Mouse (Mus musculus) B cell, adult (primary cell): ENCODE measurements around the gene Snx7. TPM values are rescaled to one million over a fixed set of nuclear protein-coding genes. Genes with fewer than 3 reads are reported as not detected.

Source experiments
- total RNA-seq: library from RNA; stranded (reverse); gene quantifications from 4 replicates; pipeline ENCODE4 v1.2.4, GENCODE M21; 2023; ENCODE audit not compliant: inconsistent age

The Snx7 gene
- total RNA-seq = not detected in 4 replicates

GRCm38 (mm10) chr3:117868637-117869323, at the start of gene Snx7:
TSS of gene Snx7 (minus strand) at chr3:117868936.

